In genomic region chr16:13114821-13115220, GRCm38 (mm10) we compare ENCODE assay signal across 16 mouse cellular contexts.
"Had no signal": no experiment of that assay in that cellular context is flagged by ENCODE, and none has a peak within 500 bp of the region (broad histone marks: within the 10 kb centered on the region; RNA-seq: fewer than 3 reads in every experiment).

No protein-coding gene starts in this region.

- H3K4me2 ChIP-seq: neural tube, embryonic 13.5 days; neural tube, embryonic 15.5 days; stomach, embryonic 15.5 days had no signal

- H3K9me3 ChIP-seq: neural tube, embryonic 13.5 days; neural tube, embryonic 15.5 days; stomach, embryonic 15.5 days had no signal

- H3K4me3 ChIP-seq: neural tube, embryonic 13.5 days; neural tube, embryonic 15.5 days; stomach, embryonic 15.5 days had no signal

- DNase-seq: retina, postnatal 1 day; right cerebral cortex, adult 18-20 months; right cerebral cortex, postnatal 14 days; right cerebral cortex, postnatal 25 days; right cerebral cortex, postnatal 4 days; spleen, adult 18-20 months; thymus, adult 18-20 months; thymus, adult 2 months; thymus, postnatal 14 days; thymus, postnatal 25 days; thymus, postnatal 36 days; thymus, postnatal 4 days had no signal

- H3K27ac ChIP-seq: neural tube, embryonic 13.5 days; neural tube, embryonic 15.5 days; stomach, embryonic 15.5 days; stomach, postnatal 0 days had no signal

- H3K27me3 ChIP-seq: neural tube, embryonic 13.5 days; neural tube, embryonic 15.5 days; stomach, embryonic 15.5 days had no signal

- H3K9ac ChIP-seq: neural tube, embryonic 13.5 days; neural tube, embryonic 15.5 days; stomach, embryonic 15.5 days had no signal
